8 mouse cellular contexts compared by ENCODE assay signal in the genomic region with DNA sequence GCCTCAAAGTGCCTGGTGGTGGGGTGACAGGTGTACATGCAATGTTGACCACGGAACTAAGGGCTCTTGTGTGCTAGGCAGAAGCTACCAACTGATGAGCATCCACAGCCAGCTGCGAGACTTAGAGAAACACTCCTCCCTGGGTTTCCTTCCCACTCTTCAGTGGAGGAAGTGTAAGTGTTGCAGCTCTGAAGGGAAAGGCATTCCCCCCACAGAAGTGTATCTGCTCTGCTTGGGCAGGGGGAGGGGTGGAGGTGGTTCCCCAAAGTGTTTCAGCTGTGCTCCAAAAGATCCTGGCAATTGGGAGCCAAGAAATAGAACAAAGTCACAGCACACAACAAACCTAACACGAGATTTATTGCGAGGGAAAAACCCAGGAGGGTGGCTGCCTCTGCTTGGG. TPM values are rescaled to one million over a fixed set of nuclear protein-coding genes. Genes with fewer than 3 reads are reported as not detected.
DNase-seq lines count a peak whose midpoint lies in the region; ATAC-seq and TF ChIP-seq lines count a peak whose summit lies in the region.

No protein-coding gene starts in this region.

- H3K79me2 ChIP-seq in macrophage (ENCODE audit: inconsistent target): peaks cover 36% of the 10 kb centered on the region

- no peak for TF ChIP-seq CTCF in ES-Bruce4 (IDR thresholded peaks at IDR 0.05; ENCODE audit: low read depth, low read length)

- peak overlapping the region; percentile 83 for H3K4me2 ChIP-seq in heart, embryonic 16.5 days (ENCODE audit: low read depth, low read length)

- H3K27me3 ChIP-seq in ES-Bruce4 (ENCODE audit: control insufficient read depth, insufficient read depth, low read length, poor library complexity, severe bottlenecking): no peaks in the 10 kb centered on the region
- no peaks in the 10 kb centered on the region for H3K27me3 ChIP-seq in heart, embryonic 16.5 days (ENCODE audit: control insufficient read depth, insufficient read depth, low read length)

- peak; percentile 88 for DNase-seq in heart, adult 11 months
- no peak for DNase-seq in heart, postnatal 36 days
- DNase-seq in urinary bladder, postnatal 36 days (ENCODE audit: low spot score in 2 of 2): no peak
- DNase-seq in layer of hippocampus, postnatal 36 days: no peak
- no peak for DNase-seq in adrenal gland, adult (ENCODE audit: inconsistent age in 2 of 2, low spot score in 1 of 2)

- no peak for ATAC-seq in heart, embryonic 16.5 days (replicated peaks; ENCODE audit: extremely low read depth, insufficient read depth, low FRiP score)

- peak overlapping the region; percentile 75 for H3K4me3 ChIP-seq in ES-Bruce4 (ENCODE audit: low read depth, low read length)
- H3K4me3 ChIP-seq in heart, embryonic 16.5 days (ENCODE audit: low read length): peak overlapping the region; percentile 98
- H3K4me3 ChIP-seq in macrophage (ENCODE audit: inconsistent target): peak overlapping the region; percentile 33; the same call in 1 of the 2 replicates

- TF ChIP-seq EP300 in ES-Bruce4 (IDR thresholded peaks at IDR 0.05; ENCODE audit: insufficient read depth, low read depth, low read length): no peak

- H3K27ac ChIP-seq in ES-Bruce4 (ENCODE audit: insufficient read depth, low read length): peak overlapping the region; percentile 81
- peak overlapping the region; percentile 70 for H3K27ac ChIP-seq in heart, embryonic 16.5 days (ENCODE audit: low read length)
- peak overlapping the region; percentile 51 for H3K27ac ChIP-seq in macrophage

- H3K36me3 ChIP-seq in ES-Bruce4 (ENCODE audit: control insufficient read depth, insufficient read depth, low read length, poor library complexity, severe bottlenecking) (peaks cover 12% of the 10 kb centered on the region), macrophage (ENCODE audit: inconsistent target) (no peaks in the 10 kb centered on the region)
- no peaks in the 10 kb centered on the region for H3K36me3 ChIP-seq in heart, embryonic 16.5 days (ENCODE audit: control insufficient read depth, insufficient read depth)

- 62% methylated on average over 4 of the region's 4 CpGs for WGBS in heart, embryonic 16.5 days
- 5% methylated on average over 4 of the region's 4 CpGs for WGBS in macrophage (ENCODE audit: missing documents)

- H3K9ac ChIP-seq in ES-Bruce4 (ENCODE audit: low read depth, poor library complexity, severe bottlenecking): peak overlapping the region; percentile 69
- H3K9ac ChIP-seq in heart, embryonic 16.5 days (ENCODE audit: low read length): peak overlapping the region; percentile 74; the same call in 1 of the 2 replicates

- H3K9me3 ChIP-seq in ES-Bruce4 (replicated peaks; ENCODE audit: control insufficient read depth, insufficient read depth, low read length, poor library complexity, severe bottlenecking): no peaks in the 10 kb centered on the region
- H3K9me3 ChIP-seq in heart, embryonic 16.5 days (replicated peaks; ENCODE audit: control insufficient read depth, low read length): no peaks in the 10 kb centered on the region

- H3K4me1 ChIP-seq in ES-Bruce4 (ENCODE audit: control insufficient read depth, insufficient read depth, low read length): peaks cover 6% of the 10 kb centered on the region
- H3K4me1 ChIP-seq in heart, embryonic 16.5 days (ENCODE audit: control insufficient read depth, insufficient read depth, low read length): peaks cover 29% of the 10 kb centered on the region

- no peak for TF ChIP-seq POLR2A in ES-Bruce4 (IDR thresholded peaks at IDR 0.05; ENCODE audit: insufficient read depth, low read length)

- intact Hi-C loops in heart, postnatal 36 days (cut with DNase I): no loop called here

RNA-seq across cellular contexts. Expression of a gene that starts 0.9 kb away (rescaled TPM):
- total RNA-seq in heart, postnatal 36 days (2021): 10 to 100 TPM; 45.4 to 46.0 TPM
- polyA plus RNA-seq in ES-Bruce4 (2011; ENCODE audit: insufficient read depth, insufficient read length, low read depth, missing spikeins) (46.3 and 50.1 TPM in 2 replicates), macrophage (2018) (19.3 to 31.3 TPM (median 30.1 TPM) in 3 replicates)
- polyA plus RNA-seq in heart, embryonic 16.5 days (2015; fragmentation: Nextera tagmentation; extraction: Ambion mirVana): 7.9 and 9.7 TPM in 2 replicates
- 100 to 1,000 TPM in 1 of 26 experiments, 10 to 100 TPM in 25; 34.5 to 111 (median 71.9) TPM for total RNA-seq in macrophage (2018; cell fraction: chromatin; rRNA removed)
- 10 to 100 TPM; 22.7 to 52.8 (median 35.2) TPM for total RNA-seq in macrophage (2018; cell fraction: cytosol; rRNA removed)
- 10 to 100 TPM; 38.9 to 80.1 (median 55.5) TPM for total RNA-seq in macrophage (2018; cell fraction: nucleus; rRNA removed)
- 10 to 100 TPM; 70.4 to 72.6 TPM for total RNA-seq in layer of hippocampus, postnatal 36 days (2021)

RNA-seq across cellular contexts. Expression of a gene that starts 19.4 kb away (rescaled TPM):
- total RNA-seq in heart, postnatal 36 days (2021): 1 to 10 TPM; 4.3 to 5.6 TPM
- polyA plus RNA-seq in ES-Bruce4 (2011; ENCODE audit: insufficient read depth, insufficient read length, low read depth, missing spikeins) (1.4 and 2.0 TPM in 2 replicates), macrophage (2018) (0.20 to 0.42 TPM in 2 of 3 replicates, not detected in the other)
- polyA plus RNA-seq in heart, embryonic 16.5 days (2015; fragmentation: Nextera tagmentation; extraction: Ambion mirVana): 3.0 and 4.3 TPM in 2 replicates
- total RNA-seq in macrophage (2018; cell fraction: chromatin; rRNA removed): 1 to 10 TPM in 2 of 26 experiments, under 1 TPM in 17, not detected in 7; 0.26 to 1.7 (median 0.53) TPM
- total RNA-seq in macrophage (2018; cell fraction: cytosol; rRNA removed): under 1 TPM in 24 of 26 experiments, not detected in 2; 0.06 to 0.39 (median 0.14) TPM
- total RNA-seq in macrophage (2018; cell fraction: nucleus; rRNA removed): 1 to 10 TPM in 3 of 26 experiments, under 1 TPM in 14, not detected in 9; 0.26 to 1.6 (median 0.50) TPM
- total RNA-seq in layer of hippocampus, postnatal 36 days (2021): under 1 TPM; 0.32 to 0.91 TPM

RNA-seq across cellular contexts. Expression of a gene that starts 24.4 kb away (rescaled TPM):
- not detected for total RNA-seq in heart, postnatal 36 days (2021)
- polyA plus RNA-seq in ES-Bruce4 (2011; ENCODE audit: insufficient read depth, insufficient read length, low read depth, missing spikeins): 1.0 TPM in 1 of 2 replicates, not detected in the other
- polyA plus RNA-seq in heart, embryonic 16.5 days (2015; fragmentation: Nextera tagmentation; extraction: Ambion mirVana): 0.45 and 1.4 TPM in 2 replicates
- total RNA-seq in macrophage (2018; cell fraction: chromatin; rRNA removed): not detected
- total RNA-seq in macrophage (2018; cell fraction: cytosol; rRNA removed): under 1 TPM in 1 of 26 experiments, not detected in 25; 0.18 TPM
- not detected for total RNA-seq in macrophage (2018; cell fraction: nucleus; rRNA removed)
- polyA plus RNA-seq in macrophage (2018): not detected in 3 replicates
- total RNA-seq in layer of hippocampus, postnatal 36 days (2021): 10 to 100 TPM; 11.2 to 18.7 TPM

RNA-seq across cellular contexts. Expression of a gene that starts 38.4 kb away (rescaled TPM):
- total RNA-seq in heart, postnatal 36 days (2021): under 1 TPM; 0.33 to 0.64 TPM
- polyA plus RNA-seq in ES-Bruce4 (2011; ENCODE audit: insufficient read depth, insufficient read length, low read depth, missing spikeins) (3.4 and 3.8 TPM in 2 replicates), macrophage (2018) (not detected in 3 replicates)
- 1.3 TPM in 2 replicates for polyA plus RNA-seq in heart, embryonic 16.5 days (2015; fragmentation: Nextera tagmentation; extraction: Ambion mirVana)
- under 1 TPM in 1 of 26 experiments, not detected in 25; 0.32 TPM for total RNA-seq in macrophage (2018; cell fraction: chromatin; rRNA removed)
- under 1 TPM in 8 of 26 experiments, not detected in 18; 0.03 to 0.32 (median 0.05) TPM for total RNA-seq in macrophage (2018; cell fraction: cytosol; rRNA removed)
- total RNA-seq in macrophage (2018; cell fraction: nucleus; rRNA removed): under 1 TPM in 1 of 26 experiments, not detected in 25; 0.90 TPM
- 100 to 1,000 TPM; 116 to 127 TPM for total RNA-seq in layer of hippocampus, postnatal 36 days (2021)

RNA-seq across cellular contexts. Expression of a gene that starts 51.7 kb away (rescaled TPM):
- 100 to 1,000 TPM; 157 TPM for total RNA-seq in heart, postnatal 36 days (2021)
- polyA plus RNA-seq in ES-Bruce4 (2011; ENCODE audit: insufficient read depth, insufficient read length, low read depth, missing spikeins) (115 and 117 TPM in 2 replicates), macrophage (2018) (78.2 to 115 TPM (median 98.8 TPM) in 3 replicates)
- 326 and 334 TPM in 2 replicates for polyA plus RNA-seq in heart, embryonic 16.5 days (2015; fragmentation: Nextera tagmentation; extraction: Ambion mirVana)
- 100 to 1,000 TPM in 2 of 26 experiments, 10 to 100 TPM in 24; 33.8 to 116 (median 70.3) TPM for total RNA-seq in macrophage (2018; cell fraction: chromatin; rRNA removed)
- total RNA-seq in macrophage (2018; cell fraction: cytosol; rRNA removed): 100 to 1,000 TPM in 5 of 26 experiments, 10 to 100 TPM in 21; 72.0 to 107 (median 93.6) TPM
- total RNA-seq in macrophage (2018; cell fraction: nucleus; rRNA removed): 10 to 100 TPM; 43.8 to 84.2 (median 66.6) TPM
- 100 to 1,000 TPM; 129 to 133 TPM for total RNA-seq in layer of hippocampus, postnatal 36 days (2021)

Comparison
In these comparisons a context has a peak if more than half of its experiments do, and no peak if none do; other contexts are left out.
1. H3K4me3 ChIP-seq: peak in every context shown above with its lines; median percentile 98 in heart, embryonic 16.5 days; 75 in ES-Bruce4; 33 in macrophage.